Mouse (Mus musculus): Measurements from ENCODE around the gene Dgkz. TPM values are rescaled to one million over a fixed set of nuclear protein-coding genes. Genes with fewer than 3 reads are reported as not detected.
A peak's percentile ranks its signal among the peaks of the same experiment; 100 is the strongest.

The Dgkz gene
- total RNA-seq, 2 experiments from 2014 or later: 45.1 to 48.0 TPM

DNA sequence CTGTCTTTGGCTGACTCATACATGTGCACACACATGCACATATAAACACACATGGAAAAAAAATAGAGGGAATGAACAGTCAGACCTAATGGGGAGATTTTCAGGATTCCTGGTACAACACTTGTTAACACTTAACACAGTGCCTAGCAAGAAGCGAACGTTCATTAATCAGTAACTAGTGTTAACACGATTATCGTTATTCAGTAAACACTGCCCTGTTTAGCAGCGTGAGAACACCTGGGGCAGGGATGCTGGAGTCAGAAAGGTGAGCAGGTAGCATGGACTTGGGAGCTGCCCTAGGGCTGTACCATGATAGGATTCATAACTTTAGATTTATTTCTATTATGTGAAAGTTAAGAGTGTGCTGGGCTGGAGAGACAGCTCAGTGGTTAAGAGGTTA, 20.3 kb upstream of the Dgkz start:
- DNase-seq: no peak

DNA sequence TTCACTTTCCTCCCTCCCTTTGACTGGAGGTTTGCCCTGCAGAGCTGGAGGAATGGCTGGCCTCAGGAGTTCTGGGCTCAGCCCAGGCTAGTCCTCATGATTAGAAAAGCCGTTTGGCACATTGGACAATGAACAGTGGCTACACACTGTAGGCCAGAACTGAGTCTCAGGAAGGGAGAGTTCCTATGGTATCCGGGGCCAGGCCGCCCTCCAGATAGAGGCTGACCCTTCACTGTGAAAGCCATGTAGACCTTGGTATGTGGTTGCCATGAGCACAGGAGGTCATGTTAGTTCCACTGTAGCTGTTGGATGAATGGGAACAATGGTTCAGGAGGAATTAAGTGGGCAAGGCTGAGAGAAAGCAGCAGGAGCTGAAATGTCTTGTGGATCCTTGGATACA, 17.7 kb upstream of the Dgkz start:
- DNase-seq: no peak

DNA sequence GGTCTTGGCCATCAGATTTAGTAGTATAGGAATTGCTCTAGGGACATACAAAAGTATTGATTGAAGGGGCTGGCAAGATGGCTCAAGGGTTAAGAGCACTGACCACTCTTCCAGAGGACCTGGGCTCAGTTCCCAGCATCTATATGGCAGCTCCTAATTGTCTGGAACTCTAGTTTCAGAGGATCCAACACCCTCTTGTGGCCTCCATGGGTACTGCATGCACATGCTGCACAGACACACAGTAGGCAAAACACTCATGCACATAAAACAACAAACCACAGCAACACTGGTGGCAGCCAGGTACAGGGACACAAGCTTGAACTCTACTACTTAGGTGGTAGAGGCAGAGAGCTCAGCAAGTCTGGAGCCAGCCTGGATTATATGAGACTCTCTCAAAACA, 14.1 kb upstream of the Dgkz start:
- DNase-seq: no peak

DNA sequence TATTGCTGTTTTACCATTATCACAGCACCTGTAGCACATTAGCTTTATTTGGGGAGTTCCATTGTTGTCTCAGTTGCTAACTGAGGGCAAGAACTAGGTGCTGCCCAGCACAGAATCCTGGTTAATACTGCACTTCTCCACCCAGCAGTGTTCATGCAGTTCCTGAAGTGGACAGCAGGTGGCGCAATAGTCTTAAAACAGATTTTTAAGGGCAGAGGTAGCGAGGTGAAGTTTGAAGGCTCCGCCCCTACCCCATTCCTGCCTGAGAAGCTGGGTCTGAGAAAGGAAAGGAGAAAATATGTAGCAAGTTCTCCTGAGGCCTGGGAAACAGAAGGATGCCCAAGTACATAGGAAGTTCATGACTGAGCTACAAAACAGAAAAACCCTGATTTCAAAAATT, 11.9 kb upstream of the Dgkz start:
- DNase-seq: peak; percentile 85 to 87

DNA sequence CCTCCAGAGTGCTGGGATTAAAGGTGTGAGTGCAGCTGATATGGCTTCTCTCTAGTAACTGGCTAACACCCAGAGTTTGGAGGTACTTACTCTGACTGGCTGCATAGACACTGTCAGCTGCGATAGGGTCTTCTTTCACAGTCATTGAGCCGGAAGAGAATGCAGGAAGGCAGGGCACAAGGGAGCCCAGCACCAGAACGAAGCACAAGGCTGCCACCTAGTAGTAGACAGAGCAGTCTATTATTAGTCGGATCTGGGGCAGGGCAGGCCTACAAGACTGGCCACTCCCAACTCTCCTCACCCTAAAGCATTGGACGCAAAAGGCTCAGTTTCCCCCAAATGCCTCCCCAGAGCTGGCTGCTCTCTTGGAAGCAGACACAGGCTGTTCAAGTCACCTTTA, 10.4 kb upstream of the Dgkz start:
- DNase-seq: peak in 1 of 2 experiments; percentile 48

DNA sequence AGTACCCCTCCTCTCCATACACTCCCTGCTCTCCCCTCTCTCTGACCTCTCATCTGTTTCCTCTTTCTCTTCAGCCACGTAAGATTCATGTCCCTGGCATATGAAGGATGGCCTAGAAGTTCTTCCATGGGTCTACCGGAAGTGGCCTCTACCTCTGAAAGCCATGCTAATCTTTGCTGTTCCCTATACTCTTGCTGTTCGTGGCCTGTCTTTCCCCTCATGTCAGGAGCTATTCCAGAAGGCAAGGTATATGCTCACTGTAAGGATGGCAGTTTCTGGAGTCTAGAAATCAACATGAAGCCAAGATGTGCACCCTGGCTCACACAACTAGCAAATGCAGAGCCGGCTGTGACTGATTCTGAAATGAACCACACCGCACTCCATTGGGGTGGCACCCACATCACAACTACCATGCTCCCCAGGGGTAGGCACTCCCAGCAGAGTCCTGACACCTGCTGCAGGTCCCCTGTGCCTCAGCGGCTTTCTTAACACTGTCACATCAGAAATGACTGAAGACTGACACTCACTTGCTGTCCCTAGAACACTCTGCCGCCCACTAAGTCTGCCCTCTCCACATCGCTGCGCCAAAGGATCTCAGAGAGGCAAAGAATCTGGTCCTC, 9.4 kb upstream of the Dgkz start:
- DNase-seq: no peak

DNA sequence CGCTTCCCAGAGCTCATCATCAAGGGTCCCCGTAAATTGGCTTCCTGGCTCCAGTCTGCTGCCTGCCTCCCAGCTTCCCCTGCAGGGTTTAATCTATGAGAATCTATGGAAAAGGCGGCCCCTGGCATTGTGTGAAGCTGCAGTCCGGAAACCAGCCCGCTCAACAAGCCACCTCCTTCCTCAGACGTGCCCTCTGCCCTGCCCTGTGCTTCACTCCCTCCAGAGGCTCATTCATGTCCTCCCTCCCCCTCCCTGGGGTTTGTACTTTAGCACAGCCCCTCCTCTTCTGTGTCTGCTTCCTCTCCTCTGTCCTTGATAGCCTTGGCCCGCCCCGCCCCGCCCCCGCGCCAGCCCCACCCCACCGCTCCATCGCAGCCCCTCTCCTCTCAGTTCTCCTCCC, 8.8 kb upstream of the Dgkz start:
- peak; percentile 72 to 87 for DNase-seq

DNA sequence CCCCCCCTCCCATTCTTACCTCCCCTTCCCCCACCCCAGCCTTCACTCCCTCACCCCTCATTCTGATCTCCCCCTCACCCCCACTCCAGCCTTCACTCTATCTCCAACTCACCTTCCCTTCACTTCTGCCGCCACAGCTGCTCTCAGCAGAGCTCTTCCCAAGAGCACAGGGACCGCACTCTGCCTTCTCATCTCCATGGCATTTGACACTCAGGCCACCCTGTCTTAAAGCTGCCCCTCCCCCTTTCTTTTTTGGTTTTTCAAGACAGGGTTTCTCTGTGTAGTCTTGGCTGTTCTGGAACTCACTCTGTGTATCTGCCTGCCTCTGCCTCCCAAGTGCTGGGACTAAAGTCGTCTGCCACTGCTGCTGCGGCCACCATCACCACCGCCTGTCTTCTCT, 5.2 kb upstream of the Dgkz start:
- DNase-seq: no peak

DNA sequence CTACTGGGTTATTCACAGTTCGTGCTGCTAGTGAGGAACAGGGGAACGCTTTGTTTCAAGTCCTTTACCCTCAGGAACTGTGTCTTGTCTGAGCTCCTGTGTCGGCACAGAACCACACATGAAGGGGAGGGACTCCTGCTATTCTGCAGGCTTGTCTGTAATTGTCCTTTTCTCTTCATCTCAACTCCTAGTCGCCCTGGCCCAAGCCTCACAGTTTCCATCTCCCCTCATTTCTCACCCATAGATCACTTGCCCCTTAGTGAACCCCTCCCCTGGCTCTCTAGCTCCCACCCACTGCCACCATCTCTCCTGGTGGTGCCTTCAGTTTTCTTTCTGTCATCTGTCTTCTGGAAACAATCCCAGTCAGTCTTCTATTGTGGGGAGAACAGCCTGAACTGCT, 4.6 kb upstream of the Dgkz start:
- DNase-seq: no peak

DNA sequence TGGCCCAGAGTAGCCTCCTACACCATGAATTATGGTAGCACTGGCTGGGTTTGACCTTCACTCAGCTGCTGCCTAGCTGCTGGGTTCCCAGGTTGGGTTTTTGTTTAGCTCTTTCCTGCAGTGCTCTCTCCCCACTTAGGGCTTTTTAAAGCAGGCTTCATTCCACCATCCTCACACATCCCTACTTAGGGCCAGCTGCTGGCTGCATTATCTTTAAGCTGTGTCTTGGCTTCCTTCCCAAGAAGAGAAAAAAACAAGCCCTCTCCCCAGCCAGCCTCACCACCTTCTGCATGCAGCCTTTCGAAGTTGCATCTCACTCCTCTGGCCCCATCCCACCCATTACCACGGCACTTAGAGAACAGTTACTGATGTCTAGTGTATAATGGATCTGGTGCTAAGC, 2.9 kb upstream of the Dgkz start:
- no peak for DNase-seq

DNA sequence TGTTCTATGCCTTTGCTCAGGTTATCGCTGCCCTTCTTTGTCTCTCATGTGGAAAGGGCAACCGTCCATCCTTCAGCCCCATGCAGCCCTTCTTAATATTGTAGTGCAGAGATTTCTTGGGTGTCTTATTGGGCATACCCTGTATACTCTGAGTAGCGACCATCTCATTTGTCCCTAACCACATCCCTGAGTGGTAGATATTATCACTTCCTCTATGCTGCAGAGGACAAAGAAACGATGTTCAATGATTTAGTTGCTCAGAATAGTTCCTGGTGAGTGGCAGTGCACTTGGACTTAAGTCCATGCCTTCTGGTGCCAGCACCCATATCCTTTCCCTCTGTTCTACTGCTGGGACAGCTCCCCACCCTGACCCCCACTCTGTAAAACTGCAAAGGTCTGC, 2.3 kb upstream of the Dgkz start:
- DNase-seq: no peak

DNA sequence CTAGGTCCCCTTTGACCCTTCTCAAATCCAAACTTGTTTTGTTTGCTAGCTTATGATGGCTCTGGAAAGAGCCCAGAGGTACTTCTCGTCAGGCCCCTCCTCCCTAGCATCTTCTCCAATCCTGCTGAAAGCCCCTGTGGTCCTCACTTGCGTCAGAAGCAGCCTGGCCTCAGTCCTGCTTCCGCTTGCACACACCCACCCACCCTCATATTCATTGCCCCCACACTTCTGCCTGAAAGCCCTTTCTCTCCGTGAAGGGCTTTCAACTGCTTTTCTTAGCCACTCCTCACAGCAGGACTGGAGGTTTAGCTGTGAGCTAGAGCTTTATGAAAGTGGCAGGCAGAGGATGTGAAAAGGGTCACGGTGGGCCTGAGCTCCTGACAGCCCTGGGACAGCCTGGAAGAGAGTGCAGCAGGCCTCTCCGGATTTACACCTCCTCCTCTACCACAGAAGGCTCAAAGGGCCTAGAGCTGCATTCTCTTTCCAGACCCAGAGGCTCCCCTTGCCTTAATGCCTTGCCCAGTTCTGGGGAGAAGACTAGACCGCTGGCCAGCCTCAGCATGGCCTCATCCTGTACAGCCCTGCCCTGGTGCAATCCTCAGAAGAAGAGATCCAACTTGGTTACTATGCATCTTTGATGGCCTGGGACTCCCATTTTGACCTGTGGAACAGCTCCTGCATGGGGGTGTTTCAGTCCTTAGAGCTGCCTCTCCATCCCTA, 2.1 kb downstream of the Dgkz start:
- no peak for DNase-seq

DNA sequence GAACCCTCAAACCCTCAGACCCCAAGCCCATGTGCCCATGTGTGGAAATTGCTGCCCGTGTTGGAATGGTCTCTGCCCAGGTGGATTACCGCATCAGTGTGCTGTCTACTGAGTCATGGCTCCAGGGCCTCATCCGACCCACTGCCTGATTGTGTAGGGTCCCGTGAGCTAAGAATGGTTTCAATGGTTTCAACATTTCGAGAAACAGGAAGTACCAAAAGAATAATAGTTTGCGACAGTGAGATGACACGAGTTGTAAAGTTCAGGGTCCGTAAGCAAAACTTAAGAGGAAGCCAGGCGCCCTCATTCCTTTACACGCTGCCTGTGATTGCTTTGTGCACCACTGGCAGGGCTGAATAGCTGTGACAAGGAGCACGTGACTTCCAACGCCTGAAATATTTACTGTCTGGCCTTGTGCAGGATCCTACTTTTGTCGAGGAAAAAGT, 3.5 kb downstream of the Dgkz start:
- peak in 1 of 2 experiments; percentile 49 for DNase-seq

DNA sequence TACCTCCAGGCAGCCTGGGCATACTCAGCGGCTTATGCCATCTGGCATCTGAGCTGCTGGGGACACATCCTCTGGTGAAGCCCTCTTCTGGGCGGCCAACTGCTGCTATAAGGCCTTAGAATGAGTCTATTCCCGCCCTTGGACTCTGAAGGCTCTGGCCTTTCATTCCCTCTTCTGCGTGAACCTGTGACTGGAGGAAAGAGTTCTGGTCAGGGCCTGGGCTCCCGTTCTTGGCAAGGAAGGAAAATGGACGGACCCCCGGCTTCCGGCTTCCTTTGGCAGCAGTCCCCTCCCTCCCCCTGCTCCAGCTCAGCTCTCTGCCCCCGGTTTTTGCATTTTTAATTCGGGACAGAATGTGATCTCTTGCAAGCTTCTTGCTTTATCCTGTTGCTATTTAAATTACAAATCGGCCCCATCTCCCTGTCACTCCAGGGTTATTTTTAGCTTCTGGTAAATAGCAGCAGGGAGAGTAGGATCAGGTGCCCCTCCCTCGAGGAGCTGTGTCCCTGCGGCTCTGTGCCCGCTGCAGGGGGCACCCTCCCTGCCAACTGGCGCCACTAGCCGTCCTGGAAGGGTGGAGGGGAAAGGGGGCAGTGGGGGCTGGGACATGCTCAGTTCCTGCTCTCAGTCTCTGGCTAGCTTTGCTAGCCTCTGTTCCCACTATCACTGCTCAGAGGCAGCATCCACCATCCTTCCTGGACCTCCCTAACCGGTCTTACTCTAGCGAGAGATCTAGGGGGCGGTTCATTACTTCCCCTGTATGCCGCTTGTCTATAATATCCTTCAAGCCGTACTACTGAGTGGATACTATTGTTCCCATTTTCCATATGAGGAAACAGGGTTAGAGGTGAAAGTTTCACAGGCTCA, 4.2 kb downstream of the Dgkz start:
- DNase-seq: no peak

DNA sequence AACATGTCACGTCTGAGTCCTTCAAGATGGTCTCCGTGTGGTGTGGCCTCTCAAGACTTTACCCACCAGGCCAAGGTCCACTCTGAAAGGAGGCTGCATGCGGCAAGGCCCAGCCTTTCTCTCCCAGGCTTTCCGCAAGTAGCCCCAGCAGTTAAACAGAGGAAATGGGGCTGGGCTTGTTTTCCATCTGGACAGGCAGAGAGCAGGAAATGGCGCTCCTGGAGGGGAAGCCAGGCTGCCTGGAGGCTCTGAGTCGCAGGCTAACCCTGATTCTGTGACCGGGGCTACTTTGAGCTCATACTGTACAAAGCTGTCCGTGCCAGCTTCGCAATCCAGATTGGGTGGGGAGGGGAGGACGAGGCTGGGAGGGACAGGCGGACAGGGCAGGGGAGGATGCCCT, 7.7 kb downstream of the Dgkz start:
- no peak for DNase-seq

DNA sequence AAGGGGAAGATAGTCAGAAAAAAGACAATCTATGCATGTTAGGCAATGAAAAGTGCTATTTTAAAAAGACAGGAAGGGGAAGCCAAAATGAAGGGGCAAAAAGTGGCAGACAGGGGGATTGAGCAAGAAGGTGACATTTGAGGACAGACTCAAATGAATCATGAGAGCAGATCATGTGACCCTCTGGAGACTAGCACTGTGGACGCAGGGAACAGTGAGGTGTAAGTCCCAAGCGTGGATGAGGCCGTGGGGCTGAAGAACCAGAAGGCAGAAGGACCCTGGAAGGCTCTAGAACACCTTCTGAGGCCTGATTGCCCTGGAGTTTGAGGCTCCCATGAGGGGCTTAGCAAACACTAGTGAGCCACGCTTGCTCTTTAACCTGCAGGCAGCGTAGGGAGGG, 9.3 kb downstream of the Dgkz start:
- DNase-seq: no peak

DNA sequence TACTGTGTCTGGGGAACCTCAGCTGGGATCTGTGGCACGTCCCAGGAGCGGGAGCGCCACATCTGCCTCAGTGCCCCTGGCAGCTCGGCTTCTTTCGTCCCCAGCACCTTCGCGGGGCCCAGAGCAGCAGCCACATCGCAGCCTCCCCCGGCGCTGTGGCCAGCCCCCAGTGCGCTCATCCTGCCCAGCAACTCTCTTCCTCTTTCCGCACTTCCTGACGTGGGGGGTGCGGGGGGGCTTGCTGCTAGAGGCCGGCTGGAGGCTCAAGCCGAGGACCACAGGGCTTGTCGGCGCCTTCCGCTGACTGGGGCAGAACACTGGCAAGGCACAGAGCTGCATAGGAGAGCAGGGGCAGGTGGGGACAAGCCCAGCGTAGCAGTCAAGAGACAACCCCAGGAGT, 10.2 kb downstream of the Dgkz start:
- DNase-seq: peak; percentile 72 to 87

DNA sequence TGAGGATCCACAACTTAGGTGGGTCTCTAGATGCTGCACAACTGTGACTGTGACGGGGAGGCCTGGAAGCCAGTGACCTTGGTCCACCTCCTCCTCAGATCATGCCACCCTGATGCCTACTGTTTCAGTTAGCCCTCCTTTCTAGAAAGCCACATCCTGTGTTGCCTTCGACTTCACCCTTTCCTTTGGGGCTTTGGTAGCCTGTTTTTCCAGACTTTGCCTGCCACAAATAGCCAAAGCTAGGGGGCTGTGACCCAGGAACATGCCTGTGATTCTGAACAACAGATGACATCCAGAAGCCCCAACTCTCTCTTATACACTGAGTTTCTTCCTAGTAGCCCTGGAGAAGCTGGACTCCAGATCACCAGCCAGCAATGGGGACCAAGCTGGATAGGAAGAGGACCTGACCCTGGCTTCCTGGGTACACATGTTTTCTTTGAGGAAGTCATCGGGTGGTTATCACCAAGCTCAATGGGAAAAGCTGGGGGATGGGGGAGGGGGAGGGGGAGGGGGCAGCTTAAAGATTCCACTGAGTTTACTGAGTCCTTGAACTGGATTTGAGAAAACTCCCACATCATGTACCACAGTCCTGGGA, 11.0 kb downstream of the Dgkz start:
- no peak for DNase-seq

DNA sequence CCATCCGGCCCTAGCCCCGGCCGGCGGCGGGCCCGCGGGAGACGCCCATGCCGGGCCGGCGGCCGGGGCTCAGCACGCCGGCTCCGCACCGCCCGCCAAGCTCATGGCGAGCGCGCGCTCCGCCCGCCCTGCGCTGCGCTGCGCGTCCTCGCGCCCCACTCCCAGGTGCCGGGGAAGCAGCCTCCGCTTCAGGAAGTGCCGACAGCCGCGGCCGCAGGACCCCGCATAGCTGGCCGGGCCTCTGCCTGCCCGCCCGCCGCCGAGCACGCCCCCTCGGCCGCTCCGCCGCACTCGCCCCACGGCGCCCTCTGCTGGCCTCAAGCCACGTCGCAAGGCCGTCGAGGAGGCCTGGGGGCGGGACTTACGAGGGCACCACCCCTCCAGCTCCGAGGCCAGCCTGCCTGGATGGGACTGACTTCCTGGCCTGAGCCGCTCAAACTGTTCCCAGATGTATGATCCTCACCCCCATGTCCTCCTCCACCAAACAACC, 12.2 kb downstream of the Dgkz start:
- peak; percentile 98 for DNase-seq

DNA sequence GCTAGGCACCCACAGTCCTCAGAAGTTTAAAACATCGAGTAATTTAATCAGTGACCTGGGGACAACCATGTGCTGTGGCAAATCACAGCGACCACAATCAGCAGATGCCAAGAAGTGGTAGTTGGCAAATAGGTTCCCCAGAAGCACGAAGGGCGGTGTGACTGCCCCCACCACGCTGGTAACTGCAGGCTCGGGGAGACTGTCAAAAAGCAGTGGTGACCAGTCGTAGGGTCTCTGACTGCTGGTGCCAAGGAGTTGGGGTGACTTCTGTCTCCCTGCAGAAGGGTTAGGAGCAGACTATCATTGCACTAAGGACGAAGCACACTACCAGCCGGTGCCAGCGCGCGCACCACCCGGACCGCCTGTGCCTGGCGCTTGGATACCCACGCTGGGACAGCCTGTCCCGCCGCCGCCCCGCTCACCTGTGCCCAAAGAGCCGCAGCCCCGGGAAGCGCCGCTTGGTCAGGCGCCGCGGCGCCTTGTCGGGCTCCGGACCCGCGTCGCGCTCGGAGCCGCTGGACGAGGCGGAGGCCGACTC, 12.7 kb downstream of the Dgkz start:
- DNase-seq: peak in 1 of 2 experiments; percentile 63

DNA sequence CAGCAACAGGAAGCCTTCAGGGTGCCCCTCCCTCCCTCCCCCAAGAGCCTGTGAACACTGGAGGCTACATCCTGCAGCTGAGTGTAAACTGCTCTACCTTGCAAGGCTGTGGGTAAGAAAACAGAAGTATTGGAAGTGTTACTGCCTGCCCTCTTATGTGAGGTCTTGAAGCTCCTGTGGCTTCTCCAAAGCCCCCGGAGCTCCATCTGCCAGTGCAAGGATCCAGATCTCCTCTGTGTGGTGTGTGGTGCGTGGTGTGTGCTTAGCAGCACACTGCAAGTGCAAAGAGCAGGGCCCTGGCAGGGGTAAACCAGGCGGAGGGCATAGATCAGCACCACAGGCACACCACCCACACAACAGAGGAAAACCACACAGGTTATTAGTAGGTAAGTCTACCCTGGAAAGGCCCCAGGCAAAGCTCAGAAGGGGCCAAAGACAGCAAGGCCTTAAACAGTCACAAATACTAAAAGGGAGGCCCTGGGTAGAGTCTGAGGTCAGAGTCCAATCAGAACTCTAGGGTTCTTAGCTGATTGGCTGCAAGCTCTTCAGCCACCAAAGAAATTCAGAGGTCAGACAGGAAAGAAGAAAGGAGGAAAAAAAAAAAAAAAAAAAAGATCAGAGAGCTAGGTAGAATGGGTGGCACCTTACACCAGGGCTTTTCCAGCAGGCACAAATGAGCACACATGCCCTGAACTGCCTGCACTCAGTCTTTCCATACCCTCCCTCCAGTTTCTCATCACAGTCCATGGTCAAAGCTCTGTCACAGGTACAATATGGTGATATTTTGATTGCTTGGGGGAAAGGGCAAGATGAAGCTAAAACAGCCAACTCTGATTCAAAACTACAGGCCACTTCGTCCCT, 13.5 kb downstream of the Dgkz start:
- no peak for DNase-seq

Measured in adrenal gland, postnatal 36 days (tissue).